Mouse (Mus musculus): ENCODE results near the gene Adgrv1.

Adgrv1 gene

DNA sequence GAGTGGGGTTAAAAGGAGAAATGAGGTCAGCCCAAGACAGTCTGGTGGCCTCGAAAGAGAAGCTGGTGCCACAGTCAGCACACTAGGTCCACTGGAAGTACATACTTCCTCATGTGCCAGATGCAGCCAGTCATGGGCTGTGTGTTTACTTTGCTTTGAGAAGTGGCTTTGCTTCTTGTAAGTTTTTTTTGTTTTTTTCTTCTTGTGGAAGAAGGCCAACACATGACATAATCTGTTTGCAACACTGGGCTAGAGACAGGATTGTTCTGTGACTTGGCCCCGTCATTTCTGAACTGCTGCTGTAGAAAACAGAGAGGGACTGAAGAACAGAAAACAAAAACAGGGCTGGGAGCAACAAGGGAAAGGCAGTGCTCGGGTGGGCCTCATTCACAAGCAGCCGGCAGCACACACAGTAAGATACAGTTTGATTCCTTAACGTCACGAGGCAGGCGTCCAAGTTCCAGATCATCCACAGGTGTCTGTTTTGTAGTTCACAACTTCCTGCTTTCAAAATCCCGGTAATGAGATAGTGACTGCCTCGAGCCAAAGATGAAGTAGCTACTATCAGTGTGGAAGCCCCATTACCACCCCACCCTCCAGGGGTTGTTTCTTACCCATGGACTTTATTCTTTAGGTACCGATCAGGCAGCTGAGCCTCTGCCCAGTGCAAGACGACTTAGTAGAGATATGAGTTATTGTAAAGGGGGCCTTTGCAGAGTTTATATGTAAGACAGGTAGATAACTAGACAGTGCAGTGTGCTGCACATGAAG, 496.1 kb downstream of the Adgrv1 start:
- DNase-seq (ENCODE audit: low spot score in 2 of 2): no peak

GRCm38 (mm10) chr13:81135953-81136352, 497.0 kb downstream of the Adgrv1 start:
- no peak for DNase-seq (ENCODE audit: low spot score in 2 of 2)

DNA sequence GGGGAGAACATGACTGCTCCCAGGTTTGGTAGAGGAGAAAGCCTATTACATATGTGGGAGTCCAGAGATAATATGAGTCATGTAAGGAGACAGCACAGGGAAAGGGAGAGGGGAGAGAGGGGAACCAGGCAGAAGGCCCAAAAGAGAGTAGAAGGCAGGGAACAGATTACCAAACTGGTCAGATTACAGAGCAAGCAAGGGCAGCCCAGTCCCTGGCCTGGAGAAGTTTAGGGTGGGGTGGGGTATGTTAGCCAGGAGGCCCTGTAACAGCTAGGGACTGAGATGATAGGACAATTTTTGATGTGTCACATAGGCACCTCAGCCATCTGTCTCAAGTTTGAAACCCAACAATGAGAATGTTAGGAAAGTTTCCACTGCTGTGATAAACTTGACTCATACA, 498.5 kb downstream of the Adgrv1 start:
- DNase-seq (ENCODE audit: low spot score in 2 of 2): no peak

DNA sequence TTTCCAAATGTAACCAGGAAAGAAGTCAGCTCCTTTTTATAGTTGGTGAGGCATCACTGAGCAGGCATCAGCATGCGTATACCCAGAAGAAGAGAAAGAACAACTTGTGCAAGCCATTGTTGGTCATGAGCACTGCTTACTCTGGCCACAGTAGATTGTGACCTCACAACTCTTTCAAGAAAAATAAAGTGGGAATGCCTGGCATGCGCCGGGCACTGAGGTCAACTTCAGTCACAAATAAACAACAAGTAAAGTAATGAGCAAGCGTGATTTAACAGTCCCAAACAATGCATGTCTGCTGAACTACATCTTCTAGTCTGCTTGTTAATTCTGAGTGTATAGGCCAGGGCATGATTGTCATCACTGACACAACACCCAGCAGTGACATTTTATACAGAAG, 499.6 kb downstream of the Adgrv1 start:
- no peak for DNase-seq (ENCODE audit: low spot score in 2 of 2)

GRCm38 (mm10) chr13:81132691-81133090, 500.3 kb downstream of the Adgrv1 start:
- no peak for DNase-seq (ENCODE audit: low spot score in 2 of 2)

GRCm38 (mm10) chr13:81131860-81132259, 501.1 kb downstream of the Adgrv1 start:
- no peak for DNase-seq (ENCODE audit: low spot score in 2 of 2)

GRCm38 (mm10) chr13:81130742-81131524, 502.0 kb downstream of the Adgrv1 start:
- no peak for DNase-seq (ENCODE audit: low spot score in 2 of 2)

DNA sequence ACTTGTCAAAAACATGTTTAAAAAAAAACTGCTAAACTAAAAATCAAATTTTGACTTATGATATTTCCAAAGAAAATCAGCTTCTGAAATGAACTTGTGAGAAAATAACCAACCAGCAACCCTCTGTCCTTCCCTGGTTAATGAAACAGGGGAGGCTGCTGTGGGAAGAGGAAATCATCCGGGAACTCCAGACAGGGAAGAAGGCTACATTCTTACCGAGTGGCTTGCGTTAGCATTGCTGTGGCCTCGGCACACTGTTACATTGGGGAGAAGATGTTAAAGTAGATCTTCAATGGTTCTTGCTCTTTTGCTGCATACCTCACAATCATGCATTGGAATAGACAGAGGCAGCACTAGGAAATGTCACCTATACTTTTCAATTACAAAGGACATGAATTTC, 507.1 kb downstream of the Adgrv1 start:
- DNase-seq (ENCODE audit: low spot score in 2 of 2): no peak

DNA sequence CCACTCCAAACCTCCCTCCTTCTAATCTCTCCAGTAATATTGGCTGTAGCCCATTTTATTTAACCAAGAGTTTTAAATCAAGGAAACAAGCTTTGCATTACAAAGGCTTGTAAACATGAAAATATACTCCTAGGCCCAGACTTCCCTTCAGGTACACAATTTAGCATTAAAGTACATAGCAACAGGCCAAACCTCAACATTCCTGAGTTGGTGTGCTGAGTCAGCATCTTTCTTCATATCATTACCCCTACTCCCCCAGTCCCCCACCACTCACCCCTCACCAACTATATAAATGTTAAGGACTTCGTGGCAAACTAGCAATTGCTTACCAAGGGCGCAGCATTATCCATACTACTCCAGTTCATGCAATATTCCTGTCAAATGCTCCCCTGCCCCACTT, 510.7 kb downstream of the Adgrv1 start:
- no peak for DNase-seq (ENCODE audit: low spot score in 2 of 2)

DNA sequence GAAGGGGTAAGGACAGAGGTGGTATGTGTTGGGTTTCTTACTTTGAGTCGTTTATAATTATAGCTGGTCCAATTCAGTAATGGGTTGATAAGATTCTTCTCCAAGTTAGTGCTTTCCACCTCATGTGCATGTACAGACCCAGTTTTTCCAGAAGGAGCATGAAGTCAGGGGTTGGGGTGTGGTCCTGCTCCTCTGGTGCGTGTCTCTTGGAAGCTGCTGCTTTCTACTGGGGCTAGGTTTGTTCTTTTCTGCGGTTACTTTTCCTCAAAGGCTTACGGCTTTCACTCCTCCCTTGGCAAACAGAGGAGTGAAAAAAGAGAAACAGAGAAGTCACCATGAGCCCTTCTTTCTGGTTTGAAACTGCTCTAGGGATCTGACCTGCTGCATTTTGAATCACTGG, 522.5 kb downstream of the Adgrv1 start:
- DNase-seq (ENCODE audit: low spot score in 2 of 2): no peak

DNA sequence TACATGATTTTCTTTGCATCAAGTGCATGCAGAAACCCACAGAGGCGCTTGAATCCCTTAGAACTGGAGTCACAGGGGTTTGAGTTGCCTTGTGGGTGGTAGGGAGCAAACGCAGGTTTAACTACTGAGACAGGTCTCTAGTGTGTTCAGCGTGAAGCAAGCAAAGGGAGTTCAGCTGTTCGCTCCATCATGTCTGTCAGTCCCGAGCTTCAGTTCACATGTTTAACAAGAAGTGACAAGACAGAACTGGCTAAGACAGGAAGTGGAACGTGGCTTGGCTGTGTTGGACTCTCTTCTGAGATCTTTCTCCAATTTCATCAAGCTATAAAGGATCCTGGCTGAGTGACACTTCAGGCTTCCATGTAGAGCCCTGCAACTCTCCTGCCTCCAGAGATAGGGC, 523.3 kb downstream of the Adgrv1 start:
- DNase-seq (ENCODE audit: low spot score in 2 of 2): no peak

DNA sequence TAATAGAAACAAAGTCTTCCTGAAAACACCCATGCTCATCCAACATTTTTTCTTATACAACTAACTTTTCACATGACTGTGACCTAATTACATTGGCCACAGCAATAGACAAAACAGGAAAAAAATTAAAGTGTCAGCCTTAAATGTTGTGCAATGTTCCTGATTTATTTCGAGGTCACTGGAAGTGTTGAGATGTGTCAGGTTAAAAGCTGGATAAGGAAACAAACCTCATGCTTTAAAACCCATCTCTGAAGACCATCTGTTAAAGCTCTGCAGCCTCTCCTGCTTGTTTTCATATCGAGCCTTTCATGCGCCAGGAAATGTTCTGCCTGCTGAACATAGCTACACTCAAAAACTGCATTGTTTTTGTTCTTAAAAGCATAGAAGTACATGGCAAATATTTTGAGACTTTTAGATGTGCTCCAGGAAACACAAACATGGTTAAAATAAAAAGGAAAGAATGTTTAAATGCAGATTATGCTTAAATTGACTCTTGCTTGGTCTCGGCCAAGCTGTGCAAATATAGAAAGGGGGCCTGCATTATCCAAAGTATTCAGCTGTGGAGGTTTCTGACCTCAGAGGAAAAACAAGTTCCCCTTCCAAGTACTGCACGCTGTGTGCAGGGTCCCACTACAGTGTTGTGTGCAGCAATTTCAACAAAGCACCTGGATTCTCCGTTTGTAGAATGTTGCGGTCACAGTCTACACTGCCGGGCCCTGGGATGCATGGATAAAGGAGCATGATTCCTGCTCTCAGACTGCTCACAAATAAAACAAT, 524.2 kb downstream of the Adgrv1 start:
- no peak for DNase-seq (ENCODE audit: low spot score in 2 of 2)

DNA sequence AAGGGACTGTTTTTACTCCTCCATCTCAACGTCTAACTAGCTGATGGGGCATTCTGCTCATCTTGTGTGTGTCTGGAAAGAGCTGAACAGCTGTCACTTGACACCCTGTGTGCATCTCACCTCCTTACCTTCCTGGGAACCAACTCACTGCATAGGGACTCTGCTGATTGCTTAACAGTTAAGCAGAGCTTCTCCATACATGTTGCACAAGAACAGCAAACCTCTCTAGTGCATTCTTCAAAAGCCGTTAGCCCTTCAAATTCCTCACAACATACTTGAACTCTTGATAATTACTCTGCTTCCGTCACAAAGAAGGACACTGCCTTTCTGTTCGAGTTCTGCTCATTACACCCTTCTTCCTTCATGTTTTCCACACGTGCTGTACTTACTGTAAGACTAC, 525.5 kb downstream of the Adgrv1 start:
- DNase-seq (ENCODE audit: low spot score in 2 of 2): no peak

GRCm38 (mm10) chr13:81103794-81104193, 529.2 kb downstream of the Adgrv1 start:
- DNase-seq (ENCODE audit: low spot score in 2 of 2): no peak

GRCm38 (mm10) chr13:81096424-81096823, 536.5 kb downstream of the Adgrv1 start:
- no peak for DNase-seq (ENCODE audit: low spot score in 2 of 2)

DNA sequence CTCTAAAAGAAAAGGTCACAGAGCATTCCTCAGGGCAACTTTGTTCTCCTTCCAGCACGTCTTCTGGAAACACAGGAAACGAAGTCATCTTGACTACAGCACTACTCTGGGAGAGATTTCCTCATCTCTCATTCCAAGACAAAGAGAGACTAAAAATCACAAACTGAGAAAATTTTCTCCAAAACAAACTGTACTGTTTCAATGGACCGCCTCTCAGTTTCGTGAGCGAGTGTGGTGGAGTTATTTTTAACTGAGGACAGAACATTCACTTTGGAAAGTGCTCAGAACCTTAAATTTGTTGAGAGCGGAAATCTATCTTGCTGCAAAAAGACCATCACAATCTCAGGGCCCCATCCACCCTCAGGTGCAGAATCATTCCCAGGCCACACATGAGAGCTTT, 538.4 kb downstream of the Adgrv1 start:
- DNase-seq (ENCODE audit: low spot score in 2 of 2): no peak

DNA sequence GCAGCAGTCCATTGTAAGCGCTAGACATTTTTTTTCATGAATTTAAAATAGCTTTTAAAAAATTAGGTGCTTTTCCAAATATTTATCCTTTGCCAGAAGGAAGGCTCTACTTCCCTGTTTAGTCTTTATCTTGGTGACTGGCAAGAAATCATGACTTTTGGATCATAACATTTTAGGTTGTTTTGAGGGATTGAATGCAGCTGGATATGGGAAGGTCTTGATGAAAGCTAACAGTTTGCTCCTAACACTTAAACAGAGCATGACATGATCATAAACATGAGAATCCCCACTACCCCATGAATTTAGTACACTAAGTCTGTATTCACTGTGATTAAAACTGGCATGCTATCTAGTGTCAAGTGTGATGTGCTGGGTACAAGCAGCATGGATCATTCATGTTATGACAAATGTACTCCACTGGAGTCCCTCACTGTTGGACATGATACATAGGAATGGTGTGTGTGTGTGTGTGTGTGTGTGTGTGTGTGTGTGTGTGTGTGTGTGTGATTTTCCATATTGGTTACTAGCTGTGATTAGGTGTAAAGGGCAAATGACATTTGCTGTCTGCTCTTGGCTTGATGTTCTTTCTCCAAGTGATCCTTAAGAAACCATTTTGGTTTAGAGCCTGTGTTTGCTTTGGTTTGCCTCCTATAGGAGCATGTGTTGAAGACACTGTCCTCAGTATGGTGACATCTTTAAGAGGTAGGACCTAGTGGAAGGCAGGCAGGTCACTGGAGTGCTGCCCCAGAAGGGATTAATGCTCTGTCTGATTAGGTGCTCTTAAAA, 542.7 kb downstream of the Adgrv1 start:
- no peak for DNase-seq (ENCODE audit: low spot score in 2 of 2)

GRCm38 (mm10) chr13:81086969-81087682, 545.8 kb downstream of the Adgrv1 start:
- DNase-seq (ENCODE audit: low spot score in 2 of 2): no peak

DNA sequence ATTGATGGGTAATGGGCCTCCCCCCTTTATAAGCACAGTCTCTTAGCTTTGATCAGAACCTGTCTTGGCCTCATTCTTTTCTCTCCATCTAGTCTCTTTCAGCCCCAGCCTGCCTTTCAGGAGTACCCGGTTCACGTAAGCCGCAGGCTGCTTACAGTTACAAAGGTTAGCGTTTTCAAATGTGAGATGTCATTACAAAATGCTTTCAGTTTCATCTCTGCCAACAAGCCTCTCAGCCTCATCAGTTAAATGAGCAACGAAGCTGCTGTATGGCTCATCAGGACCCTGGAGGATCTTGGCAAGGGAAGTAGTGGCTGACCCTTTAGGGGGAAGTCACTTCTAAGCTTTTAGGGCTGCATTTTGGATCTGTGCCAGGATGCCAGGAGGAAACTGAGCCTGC, 560.7 kb downstream of the Adgrv1 start:
- no peak for DNase-seq (ENCODE audit: low spot score in 2 of 2)

GRCm38 (mm10) chr13:81051448-81051847, 581.5 kb downstream of the Adgrv1 start:
- DNase-seq (ENCODE audit: low spot score in 2 of 2): no peak

- DNase-seq (ENCODE audit: low spot score in 2 of 2): no peak
Observed at GRCm38 (mm10) chr13:81050911-81051310, 582.0 kb downstream of the Adgrv1 start.
